Mouse (Mus musculus) cerebellum, adult 9-10 months (tissue): Measurements from ENCODE around the gene Gapdhs.
"Not testable (repeated sequence)": the region's sequence is repeated elsewhere in the genome, so short reads cannot be mapped to it uniquely, and the experiment has no call there.

Experiments used
- DNase-seq: peaks from one replicate; pipeline ENCODE4 v3.0.0; 2022

Gapdhs gene

DNA sequence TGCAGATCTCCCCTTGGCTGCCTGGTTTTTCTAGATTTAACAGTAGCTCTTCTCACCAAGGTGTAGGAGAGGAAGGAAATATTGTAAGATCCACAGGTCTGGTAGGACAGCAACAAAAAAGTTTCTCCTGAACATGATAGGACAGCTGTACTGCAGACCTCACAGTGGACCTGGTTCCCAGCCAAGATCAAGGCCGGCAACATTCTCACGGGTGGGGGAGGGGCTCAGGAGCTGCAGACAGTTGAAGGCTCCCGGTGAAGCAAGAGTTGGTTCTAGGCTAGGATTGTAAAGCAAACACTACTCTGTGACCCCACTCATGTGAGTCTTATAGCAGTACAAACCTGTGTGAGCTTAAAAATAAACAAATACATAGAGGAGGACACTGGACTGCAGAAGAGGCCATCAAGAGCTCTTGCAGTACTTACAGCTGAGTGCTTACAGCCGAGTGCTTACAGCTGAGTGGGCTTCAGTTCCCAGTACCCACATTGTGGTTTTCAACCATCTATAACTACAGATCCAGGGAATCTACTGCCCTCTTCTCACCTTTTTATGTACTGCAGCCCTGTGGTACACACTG lies 629 bp upstream of the Gapdhs start:
- DNase-seq: no peak

DNA sequence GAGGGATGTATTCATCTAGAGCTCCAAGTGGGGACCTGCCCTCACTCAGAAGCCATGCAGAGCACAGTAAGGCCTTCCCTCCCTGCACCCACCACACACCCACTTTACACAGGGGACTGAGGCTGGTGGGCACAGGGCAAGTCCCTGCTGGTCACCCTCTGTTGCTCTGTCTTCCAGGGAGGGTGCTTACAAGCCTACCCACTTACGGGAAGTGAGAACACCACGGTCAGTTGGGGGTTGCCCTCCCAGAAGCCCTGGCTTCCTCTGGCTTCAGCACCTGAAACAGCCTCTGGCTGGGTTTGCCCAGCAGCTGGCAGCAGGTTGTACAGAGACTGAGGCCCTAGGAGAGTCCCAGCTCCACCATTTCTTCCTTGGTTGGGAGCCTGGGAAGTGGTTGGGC lies 911 bp downstream of the Gapdhs start:
- not testable (repeated sequence) for DNase-seq

DNA sequence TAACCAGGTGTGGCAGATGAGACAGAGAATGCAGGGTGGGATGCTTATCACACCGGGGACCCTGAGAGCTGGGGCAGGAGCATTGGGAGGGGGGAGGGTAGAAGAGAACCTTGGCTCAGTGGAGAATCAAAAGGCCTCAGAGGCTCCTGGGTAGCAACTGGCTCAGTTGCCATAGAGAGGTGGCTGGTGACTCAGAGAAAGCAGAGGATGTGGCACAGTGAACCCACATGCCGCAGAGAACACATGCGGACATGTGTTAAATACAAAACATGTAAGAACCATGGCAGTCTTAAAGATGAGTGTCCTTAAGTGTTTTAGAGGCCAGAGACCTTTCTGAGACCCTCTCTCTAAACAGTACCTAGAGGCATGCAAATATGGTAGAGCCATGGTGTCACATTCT lies 7.3 kb downstream of the Gapdhs start:
- DNase-seq: no peak

DNA sequence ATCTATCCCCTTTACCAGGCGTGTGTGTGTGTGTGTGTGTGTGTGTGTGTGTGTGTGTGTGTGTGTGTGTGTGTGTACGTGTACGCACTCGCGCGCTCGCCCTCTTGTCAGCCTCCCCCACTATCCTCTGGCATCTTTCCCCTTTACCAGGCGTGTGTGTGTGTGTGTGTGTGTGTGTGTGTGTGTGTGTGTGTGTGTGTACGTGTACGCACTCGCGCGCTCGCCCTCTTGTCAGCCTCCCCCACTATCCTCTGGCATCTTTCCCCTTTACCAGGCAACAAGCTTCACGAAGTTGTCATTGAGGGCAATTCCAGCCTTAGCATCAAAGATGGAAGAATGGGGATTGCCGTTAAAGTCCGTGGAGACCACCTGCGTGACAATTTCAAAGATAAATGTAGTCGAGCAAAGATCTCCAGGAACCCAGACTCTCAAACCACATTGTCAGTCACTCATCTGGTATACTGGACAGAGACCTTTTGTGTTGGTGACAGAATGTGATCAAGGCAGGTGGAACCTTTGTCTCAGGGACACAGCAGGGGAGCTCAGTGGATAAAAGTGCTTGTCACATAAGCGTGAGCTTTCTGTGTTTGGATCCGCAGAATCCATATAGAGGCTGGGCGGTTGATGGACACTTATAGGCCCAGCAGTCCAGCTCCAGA lies 13.3 kb downstream of the Gapdhs start:
- DNase-seq: peak; percentile 55

DNA sequence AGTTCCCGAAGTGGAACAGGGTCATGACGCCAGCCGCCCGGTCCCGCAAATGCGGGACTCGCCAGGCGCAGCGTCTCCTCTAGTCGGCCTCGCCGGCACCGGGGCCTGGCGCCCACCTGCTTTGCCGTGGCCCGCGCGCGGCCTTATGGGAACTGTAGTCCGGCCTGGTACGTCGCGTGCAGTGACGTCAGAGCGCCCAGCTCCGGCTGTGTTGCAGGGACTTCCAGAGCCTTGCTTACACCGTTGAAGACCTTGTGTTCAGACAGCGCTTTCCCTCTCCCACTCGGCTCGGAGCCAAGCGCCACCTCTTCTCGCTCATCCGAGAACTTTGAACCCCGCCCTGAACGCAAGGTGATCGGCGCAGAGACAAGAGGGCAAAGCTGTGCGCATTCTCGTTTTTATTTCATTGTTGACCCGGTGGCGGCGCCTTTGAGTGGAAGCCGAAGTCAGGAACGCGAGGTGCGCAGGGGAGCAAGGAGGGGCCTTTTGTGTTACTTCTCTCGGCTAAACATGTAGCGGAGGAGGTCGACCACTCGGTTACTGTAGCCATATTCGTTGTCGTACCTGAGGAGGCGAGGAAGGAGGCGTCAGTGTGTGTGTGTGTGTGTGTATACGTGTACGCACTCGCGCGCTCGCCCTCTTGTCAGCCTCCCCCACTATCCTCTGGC lies 14.0 kb downstream of the Gapdhs start, which contains the start of gene Tmem147:
TSS of gene Tmem147 (minus strand) at position 145 of the 668 bp plus-strand sequence.
- DNase-seq: peak; percentile 95

DNA sequence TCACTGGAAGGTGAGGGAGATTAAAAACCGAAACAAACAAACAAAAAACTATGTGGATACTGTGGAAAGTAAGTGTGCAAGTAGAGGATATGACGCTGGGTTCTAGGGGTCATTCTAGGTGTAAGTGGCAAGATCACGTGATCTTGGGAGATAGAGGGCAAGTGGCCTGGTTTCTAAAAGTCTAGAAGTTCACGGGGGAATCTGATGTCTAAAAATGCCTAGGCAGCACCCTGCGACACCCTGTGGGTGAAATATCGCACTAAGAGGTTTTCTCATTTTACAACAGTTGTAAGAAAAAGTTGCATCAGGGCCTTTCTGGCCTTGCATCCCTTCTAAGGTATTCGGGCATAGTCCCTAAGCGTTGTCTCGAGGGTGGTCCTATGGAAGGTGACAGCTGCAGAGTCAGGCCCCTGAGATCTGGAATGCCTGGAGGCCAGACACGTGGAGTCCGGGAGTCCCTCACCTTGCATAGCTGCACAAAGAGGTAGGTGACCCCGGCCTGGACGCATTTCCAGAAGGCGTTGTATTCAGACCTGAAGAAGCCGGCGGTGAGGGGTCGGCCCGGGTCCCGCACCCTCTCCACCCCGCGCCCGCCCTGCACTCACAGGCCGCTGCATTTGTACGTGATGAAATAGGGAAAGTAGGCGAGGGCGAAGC lies 14.6 kb downstream of the Gapdhs start:
- no peak for DNase-seq

DNA sequence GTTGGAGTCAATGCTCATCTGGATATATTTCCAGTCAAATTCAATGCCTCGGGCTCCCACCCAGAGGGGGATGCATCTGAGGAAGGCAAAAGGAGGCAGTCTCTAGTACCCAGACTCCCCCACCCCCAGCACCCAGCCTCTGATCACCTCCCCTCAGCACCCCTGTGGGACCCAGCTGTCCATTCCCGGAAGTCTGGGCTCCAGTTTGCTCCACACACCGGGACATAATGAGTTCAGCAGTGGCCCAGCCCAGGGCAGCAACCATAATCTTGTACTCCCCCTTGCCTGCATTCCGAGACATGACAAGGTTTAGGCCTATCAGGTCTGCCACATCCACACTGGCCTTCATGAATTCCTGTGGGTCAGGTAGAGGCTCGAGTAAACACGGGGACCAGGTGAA lies 15.3 kb downstream of the Gapdhs start:
- no peak for DNase-seq

DNA sequence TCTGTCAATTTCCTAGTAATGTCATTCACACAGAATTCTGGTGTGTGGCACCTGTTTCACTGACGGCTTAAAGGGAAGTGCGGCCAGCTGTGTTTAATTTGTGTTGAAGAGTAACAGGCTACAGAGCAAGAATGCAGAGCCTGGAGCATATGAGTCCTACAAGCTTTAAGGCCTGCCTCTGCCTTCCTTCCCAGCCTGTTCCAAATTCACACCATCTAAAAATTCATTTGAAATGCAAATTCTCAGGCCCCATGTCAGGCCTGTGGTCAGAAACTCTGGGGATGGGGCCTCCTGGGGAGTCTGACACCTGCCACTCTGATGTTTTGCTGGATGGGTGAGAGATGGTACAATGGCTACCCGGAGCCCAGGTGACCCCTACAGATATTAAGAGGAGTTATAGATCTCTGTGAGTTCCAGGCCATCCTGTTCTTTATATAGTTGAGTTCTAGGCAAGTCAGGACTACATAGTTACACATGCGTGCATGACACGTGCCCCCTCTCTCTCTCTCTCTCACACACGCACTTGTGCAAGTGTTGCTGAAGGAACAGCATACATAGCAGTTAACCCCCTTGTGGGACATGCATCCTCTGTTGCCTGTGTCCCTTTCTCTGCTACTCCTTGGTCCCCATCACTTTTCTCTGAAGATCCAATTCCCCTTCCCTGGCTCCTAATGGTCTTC lies 20.1 kb downstream of the Gapdhs start:
- no peak for DNase-seq

DNA sequence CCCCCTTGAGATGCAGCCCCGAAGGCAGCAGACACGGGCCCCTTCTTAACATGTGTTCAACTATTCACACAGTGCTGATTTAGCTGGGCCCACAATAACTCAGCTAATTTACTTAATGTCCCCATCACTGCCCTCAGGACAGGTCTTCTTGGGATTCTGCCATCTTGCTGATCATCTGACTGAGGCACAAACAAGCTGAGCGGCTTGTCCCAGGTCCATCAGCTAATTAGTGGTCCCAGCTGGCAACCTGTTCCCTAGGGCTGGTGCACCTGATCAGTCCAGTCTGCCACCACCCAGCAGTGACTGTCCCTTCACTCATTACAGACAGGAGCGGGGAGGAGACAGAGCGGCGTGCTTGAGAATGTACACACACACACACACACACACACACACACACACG lies 22.2 kb downstream of the Gapdhs start:
- DNase-seq: no peak

DNA sequence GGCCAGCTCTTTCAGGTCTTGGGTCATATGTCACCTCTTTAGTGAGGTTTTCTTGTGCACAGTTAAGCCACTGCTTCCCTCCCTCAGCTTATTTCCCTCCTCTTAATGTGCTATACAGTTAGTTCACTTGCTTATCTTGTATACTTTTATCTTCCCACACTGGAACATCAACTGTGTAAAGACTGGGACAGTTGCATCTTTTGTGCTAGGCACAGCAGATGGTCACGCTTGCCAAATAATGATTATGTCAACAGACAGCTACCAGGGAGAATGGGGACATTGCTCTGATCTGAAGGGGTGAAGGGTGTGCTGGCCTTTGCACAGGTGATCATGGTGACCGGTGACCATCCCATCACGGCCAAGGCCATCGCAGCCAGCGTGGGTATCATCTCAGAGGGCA lies 23.8 kb downstream of the Gapdhs start:
- DNase-seq: no peak

DNA sequence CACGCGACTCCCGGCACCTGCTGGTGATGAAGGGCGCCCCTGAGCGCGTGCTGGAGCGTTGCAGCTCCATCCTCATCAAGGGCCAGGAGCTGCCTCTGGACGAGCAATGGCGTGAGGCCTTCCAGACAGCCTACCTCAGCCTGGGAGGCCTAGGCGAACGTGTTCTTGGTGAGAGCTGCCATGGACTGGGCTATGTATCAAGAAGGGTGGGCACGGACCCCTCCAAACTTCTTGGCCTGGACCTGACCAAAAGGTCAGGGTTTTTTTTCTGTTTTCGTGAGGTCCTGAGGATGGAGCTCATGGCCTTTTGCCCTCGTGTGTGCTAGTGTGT lies 25.8 kb downstream of the Gapdhs start:
- DNase-seq: no peak

DNA sequence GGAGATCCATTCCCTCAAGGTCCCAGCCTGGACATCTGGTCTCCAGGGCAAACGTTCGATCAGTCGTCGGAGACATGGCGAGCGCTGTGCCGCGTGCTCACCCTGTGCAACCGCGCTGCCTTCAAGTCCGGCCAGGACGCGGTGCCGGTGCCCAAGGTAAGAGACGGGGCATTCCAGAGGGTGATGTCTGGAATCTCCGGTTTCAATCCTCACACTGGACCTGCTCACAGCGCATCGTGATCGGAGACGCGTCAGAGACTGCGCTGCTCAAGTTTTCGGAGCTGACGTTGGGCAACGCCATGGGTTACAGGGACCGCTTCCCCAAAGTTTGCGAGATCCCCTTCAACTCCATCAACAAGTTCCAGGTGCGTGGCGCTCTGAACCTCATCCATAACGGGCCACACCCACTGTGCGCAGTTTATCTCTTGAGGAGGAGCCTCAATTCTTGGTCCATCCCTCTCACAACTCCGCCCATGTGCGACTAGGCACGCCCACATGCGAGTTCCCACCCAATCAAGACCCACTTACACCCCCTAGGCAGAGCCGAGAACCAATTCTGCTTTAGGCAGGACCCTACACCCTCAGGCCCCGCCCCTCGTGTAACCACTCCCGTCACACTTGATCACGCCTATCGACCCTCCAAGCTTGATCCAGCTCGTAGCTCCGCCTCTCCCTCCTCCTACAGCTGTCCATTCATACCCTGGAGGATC lies 26.3 kb downstream of the Gapdhs start:
- DNase-seq: no peak

DNA sequence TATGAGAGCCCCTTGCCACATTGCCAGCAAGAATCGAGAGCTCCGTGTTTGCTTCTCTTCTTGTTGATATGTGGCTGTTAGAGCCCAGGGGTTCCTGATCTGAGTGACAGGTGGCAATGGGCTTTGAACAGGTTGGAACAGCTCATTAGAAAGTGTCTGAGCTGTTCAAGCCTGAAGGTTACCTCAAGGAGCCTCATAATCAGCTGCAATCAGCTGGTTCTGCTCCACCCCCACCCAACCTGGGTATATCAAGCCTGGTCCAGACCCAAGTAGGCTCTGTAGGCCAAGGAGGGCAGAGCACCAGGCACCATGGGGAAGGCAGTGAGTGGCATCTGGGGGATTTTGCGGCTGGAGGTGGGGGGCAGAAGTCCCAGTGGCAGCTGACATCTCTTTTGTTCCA lies 31.5 kb downstream of the Gapdhs start, which contains the start of gene Atp4a:
TSS of gene Atp4a (plus strand) at position 268 of the 400 bp plus-strand sequence.
- DNase-seq: no peak

DNA sequence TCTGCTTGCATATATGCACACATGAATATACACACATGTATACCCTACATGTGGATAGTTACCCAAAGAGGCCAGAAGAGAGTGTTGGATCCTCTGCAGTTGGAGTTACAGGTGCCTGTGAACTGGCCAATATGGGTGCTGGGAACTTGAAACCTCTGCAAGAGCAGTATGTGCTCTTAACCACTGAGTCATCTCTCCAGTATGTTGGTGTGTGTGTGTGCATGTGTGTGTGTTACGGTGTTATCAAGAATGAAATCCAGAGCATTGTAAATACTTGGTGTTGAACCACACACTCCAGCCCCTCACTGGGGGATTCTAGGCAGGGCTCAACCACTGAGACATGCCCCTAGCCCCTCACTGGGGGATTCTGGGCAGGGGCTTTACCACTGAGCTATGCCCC lies 36.0 kb downstream of the Gapdhs start:
- no peak for DNase-seq

DNA sequence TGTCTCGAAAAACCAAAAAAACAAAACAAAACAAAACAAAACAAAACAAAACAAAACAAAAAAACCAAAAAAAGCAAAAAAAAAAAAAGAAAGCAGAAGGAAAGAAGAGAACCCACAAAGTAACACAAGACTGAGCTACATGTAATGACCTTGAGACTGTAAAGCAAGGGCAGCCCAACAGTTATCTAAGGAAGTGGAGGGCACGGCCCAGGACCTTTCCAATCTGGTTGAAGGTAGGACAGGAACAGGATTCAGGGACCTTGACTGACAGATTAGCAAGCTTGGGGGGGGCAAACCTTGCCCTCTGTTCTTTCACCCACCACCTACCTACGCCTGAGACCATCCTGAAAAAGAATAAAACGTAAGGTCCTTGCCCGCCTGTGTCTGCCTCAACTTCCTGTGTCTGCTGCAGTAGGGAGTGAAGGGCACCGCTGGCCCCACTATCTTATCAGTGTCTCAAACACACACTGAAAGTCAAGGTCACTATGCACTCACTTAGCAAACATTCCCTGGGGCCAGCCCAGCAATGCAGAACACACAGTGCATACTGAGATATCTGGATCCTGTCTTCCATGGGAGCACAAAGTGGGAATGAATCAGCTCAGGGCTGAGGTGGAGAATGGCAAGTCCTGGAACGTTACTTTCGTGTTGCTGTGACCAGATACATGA lies 37.1 kb downstream of the Gapdhs start:
- DNase-seq: no peak

DNA sequence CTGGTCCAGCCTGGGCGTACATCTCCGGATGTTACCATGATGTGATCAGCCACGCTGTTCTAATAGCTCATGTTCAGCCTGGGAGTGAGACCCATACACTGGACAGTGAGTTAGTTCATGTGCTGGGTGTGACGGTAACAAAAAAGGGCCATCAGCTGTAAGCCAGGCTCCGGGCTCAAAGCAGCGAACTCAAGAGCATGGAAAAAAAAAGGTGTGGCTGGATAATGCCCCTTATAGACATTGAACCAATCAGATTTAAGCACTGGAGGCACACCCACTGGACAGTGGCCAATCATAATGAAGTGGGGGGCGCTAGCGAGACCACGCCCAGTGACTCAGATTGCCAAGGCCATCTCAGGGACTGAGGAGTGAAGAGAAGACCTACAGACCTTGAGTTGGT lies 44.9 kb downstream of the Gapdhs start, which contains the start of gene 2200002J24Rik:
TSS of gene 2200002J24Rik (plus strand) at position 338 of the 400 bp plus-strand sequence.
- DNase-seq: no peak

DNA sequence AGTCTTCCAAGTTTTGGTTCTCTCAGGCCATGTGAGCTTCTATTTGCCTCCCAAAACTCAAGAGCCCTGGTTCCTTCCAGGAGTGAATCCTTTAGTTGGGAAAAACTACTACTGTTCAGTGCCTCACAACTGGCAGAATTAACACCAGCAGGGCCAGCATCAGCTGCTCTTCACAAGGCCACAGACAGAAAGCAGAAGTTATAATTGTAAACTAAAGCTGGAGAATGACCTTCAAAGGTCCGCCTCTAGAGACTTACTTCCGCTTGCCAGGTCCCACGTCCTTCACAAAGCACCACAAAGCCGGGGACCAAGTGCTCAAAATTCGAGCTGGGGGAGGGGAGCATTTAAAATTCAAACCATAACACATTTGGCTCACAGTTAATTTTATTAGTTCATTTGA lies 45.4 kb downstream of the Gapdhs start:
- DNase-seq: no peak

DNA sequence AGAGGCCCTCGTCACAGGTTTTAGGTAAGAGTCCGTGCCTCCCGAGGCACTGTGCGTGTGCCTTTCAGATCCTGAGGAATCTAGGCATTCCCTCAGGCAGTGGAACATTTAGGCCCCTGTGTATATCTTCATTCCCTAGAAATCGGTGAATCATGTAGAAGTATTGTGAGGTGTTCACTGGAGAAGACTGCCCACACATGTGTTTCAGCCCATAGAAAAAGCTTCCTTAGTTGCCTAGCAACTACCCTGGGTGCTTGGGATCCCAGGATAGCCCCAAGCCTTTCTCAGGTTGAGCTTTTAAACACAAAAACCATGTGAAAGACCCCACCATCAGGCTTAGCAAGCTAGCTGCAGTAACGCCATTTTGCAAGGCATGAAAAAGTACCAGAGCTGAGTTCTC lies 55.2 kb downstream of the Gapdhs start:
- DNase-seq: no peak

DNA sequence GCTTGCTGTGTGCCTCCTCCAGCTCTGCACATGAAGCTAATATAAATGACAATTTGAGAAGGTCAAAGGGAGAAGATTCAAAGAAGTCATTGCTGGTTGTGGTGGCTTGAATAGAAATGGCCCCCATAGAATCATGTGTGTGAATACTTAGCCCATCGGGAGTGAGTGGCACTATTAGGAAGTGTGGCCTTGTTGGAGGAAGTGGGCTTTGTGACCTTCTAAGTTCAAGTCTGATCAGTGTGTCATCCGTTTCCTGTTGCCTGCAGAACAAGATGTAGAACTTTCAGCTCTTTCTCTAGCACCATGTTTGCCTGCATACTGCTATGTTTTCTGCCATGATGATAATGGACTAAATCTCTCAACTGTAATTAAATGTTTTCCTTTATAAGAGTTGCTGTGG lies 60.1 kb downstream of the Gapdhs start:
- no peak for DNase-seq

DNA sequence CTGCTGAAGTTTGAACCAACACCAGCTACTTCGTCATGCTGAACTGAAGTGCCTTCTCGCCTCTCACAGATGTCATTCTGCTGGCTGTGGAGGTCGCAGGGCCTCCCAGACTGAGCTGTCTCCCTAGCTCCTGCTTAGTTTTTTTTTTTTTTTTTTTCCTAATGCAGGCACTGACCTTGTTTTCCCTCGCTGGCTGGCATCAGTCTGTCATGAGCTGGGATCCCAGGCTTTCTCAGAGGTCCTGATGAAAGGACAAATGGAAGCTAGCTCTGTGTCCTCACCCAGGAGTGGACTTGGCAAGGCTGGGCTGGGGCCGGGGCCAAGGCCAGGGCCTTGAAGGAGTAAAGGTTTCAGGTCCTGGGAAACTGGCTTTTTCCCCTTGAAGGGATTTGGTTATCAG lies 61.6 kb downstream of the Gapdhs start:
- no peak for DNase-seq
